Mouse (Mus musculus) heart, postnatal 36 days (tissue): ENCODE measurements at regions not wholly inside any gene's neighbourhood (a gene's known extent, or its start where the extent isn't known, plus 50 kb on each side); places are given as distances from the start of the nearest gene placed in this dataset.

Experiments
- DNase-seq, 2 experiments: peaks; one replicate each; pipeline ENCODE4 v3.0.0; 2021 to 2022
- intact Hi-C: fragments of 180-260 bp; cut with DNase I; formaldehyde crosslinking; loops from one replicate; pipeline ENCODE4 v1.15.1; 2025

DNA sequence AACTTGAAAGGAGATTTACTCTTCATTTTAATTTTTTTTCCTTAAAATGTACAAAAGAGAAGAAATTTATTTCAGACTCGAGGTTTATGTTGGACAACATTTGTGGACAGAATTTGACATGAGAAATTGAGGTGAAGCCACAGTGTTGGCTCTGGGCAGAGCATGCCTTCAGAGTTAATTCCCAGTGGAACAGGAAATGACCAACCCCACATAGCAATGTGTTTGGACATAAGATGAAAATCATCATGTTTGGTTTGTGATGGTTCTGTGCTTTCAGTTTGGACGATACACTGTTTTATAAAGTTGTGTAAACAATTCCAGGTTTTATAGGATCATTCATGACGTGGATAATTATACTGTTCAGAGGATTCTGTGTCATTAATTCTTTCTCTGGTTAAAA, 271.9 kb upstream of the Mettl25 start:
- intact Hi-C loops = no loop called here
- no peak for DNase-seq

DNA sequence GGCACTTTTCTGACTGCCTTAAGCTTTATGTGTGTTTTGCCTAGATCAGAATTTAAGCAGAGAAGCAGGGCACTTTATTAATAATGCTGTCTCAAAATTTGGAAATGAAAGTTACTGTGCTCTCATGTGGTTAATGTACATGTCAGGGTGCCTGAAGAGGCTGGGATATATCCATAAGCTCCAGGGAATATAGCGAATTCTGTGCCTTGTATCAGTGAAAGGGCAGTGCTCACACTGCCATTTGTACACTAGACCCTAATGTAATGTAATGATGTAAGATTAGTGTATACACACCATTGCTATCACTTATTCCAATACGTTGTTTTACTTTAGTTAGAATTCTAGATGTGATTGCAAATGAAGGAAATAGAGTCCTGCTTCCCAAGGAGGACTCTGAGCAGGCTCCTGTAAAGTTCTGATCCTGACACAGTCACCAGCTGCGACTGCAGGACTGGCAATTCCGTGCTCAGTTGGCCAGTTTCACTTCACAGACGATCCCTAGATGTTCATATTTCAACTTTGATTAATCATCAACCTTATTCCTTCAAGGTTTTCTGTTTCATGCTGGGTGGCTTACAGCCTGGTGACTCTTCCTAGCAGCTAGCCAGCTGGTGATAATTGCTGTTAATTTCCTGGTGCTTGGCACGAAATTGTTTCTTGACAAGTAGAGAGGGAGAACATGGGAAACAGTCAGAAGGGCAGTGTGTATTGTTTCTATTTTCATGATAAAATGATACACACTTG, 273.7 kb upstream of the Mettl25 start:
- no peak for DNase-seq

DNA sequence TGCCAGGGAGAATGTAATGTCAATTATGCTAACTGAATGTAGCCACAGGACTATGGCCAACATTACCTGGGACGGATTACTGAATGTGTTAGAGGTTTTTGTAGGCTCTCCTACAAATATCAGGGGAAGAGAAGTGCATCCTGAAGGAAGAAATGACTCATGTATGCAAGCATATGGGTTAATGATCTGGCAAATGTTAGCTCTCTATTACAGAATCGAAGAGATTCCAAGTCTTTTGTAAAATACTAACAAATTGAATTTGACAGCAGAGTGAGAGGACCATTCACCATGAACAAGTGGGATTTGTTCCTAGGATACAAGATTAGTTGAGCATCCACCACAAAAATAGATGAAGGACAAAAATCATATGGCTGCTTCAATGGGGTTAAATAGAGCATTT, 280.6 kb upstream of the Mettl25 start:
- DNase-seq = no peak
- intact Hi-C loops = no loop called here

More for the DNA sequence above, 273.7 kb upstream of the Mettl25 start:
- intact Hi-C loops = no loop called here

DNA sequence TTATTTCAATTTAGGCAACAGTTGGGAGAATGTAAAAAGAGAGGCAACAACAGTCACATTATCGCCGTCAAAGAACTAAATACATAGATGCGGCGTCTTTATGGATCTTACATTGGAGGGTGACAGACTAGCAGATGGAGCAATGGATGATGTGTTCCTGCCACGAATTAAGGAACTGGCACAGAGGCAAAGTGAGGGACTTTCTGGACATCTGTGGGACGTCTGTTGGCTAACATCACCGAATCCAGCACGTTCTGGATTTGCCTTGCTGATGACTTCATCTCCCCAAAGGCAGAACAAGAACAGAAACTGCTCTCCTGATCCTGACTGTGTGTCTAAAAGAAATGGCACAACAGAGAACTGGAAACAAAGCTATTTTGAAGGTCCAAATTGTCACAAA, 281.8 kb upstream of the Mettl25 start:
- no peak for DNase-seq
- intact Hi-C loops = no loop called here

DNA sequence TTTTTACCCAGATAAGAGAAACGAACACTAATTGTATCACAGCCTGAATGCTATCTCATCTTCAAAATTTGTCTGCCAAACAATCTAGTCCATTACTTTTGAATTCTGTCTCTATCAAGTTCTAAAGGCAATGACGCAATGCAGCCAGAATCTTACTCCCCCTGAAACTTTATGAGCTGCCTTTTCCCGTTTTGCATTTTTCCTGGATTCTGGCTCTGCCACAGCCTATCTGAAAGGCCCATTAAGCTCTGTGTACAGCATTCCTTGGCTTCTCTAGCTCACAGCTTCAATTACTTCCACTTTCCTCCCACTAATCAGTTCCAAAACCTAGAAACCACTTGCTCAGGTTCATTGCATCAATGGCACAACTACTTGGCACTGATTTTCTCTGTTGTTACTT, 298.0 kb upstream of the Ppfia2 start:
- no peak for DNase-seq
- intact Hi-C loops = no loop called here

DNA sequence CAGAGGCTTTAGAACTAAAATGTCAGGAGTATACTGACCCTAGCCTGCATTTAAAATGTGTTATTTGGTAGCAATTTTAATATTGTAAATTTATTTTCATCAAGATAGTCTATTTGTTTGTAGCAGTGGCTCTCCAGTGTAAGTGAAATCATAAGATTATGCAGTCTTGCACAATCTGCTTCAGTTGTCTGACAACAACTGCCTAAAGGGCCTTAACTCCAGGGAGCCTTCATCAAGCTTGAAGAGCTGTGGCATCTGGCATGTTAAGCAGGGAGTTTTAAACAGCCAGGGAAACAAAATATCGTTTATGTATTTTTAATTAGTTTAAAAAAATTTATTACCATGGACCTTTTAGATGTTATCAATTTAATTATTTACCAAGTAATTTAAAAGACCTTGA, 295.7 kb upstream of the Ppfia2 start:
- intact Hi-C loops = no loop called here

DNA sequence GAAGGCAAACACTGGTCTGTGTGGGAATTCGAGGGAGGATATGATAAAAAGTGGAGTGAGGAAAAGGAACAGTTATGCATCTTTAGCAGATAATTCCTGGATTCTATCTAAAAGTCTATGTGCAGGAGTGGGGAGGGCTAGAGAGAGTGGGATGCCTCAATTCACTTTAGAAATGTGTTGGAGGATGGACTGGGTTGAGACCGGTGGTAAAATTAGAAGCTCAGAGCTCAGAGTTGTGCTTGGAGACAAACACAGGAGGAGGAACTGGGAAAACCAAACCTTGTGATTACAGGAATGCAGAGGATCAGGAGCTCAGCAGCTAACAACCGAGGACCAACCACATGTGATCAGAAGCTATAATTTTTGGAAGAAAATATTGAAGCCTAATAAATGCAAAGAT, 290.5 kb upstream of the Ppfia2 start:
- intact Hi-C loops = no loop called here
- DNase-seq = no peak

More for the DNA sequence above, 295.7 kb upstream of the Ppfia2 start:
- no peak for DNase-seq

DNA sequence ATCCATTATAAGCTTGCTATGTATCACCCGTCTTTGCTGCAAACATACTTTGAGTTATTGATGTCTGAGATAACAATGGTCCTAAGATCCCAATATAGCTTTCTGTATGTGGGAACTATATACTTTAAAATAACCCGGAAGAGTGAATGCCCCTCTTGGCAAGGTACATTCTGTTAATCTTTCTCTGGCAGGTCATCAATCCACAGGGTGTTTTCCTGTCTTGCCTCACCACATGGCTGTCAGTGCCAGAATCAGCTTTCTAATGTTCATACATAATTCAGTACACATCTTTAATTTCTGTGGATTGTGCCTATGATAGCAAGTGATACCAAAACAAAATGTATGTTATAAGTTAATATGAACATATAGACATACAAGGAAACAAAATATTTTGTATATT, 267.6 kb upstream of the Ppfia2 start:
- intact Hi-C loops = no loop called here
- DNase-seq = no peak

DNA sequence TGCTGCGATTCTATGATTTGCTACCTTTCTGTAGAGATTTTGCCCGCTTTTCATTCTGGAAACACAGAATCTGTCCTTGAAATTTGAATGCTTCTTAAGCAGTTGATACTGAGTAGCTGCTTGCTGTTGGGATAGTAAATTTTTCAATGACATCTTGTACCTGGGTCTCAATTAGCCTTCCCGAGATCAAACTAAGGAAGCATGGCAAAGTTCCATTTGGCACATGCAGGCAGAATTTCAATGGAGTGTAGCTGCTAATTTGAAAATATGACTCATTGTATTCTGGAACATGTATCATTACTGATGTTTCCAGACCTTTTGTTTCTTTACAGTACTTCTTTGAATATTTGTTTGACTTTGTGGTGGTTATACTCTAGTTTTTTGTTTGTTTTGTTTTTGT, 245.9 kb upstream of the Ppfia2 start:
- intact Hi-C loops = no loop called here
- no peak for DNase-seq

DNA sequence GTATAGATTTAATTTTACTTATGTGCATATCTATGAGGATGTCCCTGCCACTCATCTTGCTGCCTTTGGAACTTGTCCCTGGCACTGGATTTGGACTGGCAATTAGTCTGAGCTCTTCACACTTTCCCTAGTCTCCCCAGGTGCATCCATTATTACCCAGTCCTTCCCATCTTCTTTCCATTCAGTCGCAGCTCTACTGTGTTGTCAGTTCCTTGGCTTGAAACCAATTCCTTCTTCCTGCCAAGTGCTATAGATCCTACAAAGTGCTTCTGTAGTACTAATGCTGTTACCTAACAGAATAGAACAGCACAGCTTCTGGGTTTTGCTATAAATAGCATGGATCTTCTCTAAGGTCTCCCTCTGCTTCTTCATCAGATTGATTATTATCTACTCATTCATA, 228.0 kb upstream of the Ppfia2 start:
- intact Hi-C loops = no loop called here
- DNase-seq = no peak

DNA sequence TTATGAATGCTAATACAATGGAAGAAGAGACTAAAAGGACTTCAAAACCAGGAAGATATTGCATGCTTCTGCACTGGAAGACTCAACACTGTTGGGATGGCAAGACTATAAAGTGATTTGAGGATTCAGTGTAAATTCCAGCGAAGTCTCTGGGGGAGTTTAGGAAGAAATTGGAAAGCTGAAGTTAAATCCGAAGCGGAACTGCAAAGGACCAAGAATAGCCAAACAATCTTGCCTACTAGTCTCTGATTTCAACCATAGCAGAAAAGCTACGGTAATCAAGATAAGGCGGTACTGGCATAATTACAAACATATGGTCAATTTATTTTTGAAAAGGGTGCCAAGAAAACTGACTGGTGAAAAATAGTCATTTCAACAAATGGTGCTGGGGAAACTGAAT, 216.0 kb upstream of the Ppfia2 start:
- no peak for DNase-seq
- intact Hi-C loops = no loop called here

DNA sequence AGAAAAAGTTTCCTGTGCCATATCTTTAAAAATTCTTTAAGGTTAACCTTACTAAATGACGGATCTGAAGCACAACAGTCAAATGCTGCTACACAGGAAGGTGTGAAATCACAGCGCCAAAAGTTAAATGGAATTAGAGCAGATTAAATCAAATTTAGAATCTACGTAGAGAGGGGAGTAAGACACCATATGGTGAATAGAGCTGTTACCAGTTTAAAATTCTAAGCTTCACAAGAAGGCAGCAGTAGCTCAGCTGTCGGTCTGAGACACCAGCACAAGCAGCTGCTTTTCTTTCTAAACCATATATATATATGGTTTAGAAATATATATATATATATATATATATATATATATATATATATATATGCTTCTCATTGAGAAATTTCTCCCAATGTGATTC, 210.3 kb upstream of the Ppfia2 start:
- intact Hi-C loops = no loop called here
- no peak for DNase-seq

DNA sequence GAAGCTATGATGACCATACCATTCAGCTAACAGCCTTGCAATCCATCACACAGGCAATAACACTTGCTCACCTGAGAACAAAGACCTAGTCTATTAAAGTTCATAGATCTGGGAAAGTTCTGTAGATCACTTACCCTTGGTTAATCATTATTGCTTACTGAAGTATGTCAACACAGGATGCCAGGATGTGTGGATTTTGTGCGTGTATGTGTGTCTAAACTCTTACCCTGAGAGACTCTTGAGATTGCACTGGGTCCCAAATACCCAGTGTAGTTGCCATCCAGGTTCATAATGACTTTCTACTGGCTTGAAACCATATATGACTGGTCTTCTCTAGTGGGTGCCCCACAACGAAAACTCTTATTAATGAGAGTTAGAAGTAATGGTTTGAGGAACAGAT, 196.8 kb upstream of the Ppfia2 start:
- intact Hi-C loops = no loop called here
- no peak for DNase-seq

DNA sequence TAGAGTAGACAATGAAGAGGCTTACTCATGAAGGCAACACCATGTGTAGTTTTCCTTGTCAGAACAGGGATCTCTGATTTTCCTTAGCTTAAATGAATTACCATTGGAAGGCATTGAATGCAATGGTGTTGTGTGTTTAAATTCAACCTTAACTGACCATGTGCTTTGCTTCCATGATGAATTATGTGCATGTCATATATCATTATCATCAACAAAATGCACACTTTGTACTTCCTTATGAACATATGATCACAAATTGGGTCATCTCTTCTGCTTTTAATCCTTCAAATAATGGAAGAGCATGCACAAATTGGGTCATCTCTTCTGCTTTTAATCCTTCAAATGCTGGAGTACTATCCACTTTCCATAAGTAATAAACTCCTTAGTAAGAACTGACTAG, 180.2 kb upstream of the Ppfia2 start:
- intact Hi-C loops = no loop called here
- no peak for DNase-seq

DNA sequence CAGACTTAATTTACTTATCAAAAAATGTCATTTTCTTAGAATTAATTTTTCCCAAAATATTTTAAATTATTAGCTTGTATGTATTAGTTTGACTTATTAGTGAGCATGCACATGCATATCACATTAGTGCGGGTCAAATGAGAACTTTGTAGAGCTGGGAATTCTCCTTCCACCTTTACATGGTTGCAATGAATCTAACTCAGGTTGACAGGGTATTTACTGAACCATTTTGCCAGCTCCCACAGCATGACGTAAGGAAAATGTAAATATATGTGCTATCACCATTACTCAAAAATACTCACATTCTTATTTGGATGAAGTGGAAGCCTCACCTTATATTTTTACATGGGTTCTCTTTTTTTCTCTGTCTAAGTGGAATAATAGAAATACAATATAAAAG, 179.4 kb upstream of the Ppfia2 start:
- no peak for DNase-seq

DNA sequence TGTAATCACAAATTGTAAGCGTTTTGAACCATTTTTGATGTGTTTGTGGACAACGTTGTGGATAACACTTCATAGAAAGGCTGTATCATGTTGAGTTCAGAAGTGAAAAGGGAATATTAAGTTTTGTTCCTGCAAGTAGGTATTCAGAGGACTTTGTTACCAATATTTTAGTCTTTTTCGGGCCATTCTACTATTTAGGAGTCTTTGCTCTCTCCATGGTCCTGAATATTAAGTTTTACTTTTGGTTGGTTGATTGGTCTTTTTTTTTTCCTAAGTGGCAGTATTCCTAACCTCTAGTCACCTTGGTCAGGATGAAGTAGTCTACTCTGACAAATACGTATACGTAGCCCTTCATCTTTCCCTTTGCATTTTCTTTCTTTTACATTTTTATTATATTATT, 174.6 kb upstream of the Ppfia2 start:
- intact Hi-C loops = no loop called here
- no peak for DNase-seq

More for the DNA sequence above, 179.4 kb upstream of the Ppfia2 start:
- intact Hi-C loops = no loop called here

DNA sequence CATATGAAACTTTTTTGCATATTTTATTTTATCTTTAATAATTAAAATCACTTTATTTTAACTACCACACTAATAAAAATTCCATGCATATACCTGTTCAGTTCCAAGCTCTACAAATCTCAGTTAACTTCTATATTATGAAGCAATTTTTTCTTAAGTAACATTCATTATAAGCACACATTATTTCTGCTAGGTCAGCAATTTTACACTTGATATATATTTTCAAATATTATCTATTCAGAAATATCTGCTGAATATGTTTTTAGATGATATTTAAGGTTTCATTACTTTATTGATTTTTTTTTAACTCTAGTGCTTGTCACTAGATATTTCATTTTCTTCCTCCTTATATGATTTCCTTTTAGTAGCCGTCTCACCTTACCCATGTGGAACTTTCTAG, 135.0 kb upstream of the Ppfia2 start:
- intact Hi-C loops = no loop called here
- DNase-seq = no peak

DNA sequence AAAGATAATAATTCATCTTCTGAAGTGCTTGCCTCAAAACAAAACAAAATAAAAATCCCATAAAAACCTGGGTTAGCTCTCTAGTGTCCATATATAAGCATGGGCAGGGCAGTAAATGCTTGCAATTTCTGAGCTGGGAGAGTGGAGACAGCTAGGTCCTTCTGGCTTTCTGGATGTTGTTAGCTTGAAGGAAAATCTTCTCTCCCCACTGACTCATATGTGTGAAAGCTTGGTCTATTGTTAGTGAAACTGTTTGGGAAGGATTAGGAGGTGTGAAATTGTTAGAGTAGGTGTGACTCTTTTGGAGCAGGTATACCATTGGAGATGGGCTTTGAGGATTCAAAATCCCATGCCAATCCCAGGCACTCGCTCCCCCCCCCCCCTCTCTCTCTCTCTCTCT, 118.5 kb upstream of the Ppfia2 start:
- intact Hi-C loops = no loop called here
- DNase-seq = no peak

DNA sequence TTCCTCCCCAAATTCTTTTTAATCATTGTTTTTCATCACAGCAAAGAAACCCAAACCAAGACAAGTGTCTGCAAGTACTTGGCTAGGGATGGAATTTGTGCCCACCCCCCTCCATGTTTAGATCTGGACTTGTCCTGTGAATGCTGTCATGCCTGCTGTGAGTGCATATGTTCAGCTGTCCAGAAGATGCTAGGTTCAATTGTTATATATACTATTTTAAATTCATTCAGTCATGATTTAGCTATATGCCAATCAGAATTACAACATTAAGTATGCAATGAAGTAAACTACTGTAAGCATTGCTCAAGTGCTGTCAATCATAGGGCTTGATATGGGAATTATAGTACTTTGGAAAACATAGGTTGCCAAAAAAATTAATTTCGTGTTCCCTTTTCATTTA, 94.5 kb upstream of the Ppfia2 start:
- DNase-seq = no peak
- intact Hi-C loops = no loop called here

DNA sequence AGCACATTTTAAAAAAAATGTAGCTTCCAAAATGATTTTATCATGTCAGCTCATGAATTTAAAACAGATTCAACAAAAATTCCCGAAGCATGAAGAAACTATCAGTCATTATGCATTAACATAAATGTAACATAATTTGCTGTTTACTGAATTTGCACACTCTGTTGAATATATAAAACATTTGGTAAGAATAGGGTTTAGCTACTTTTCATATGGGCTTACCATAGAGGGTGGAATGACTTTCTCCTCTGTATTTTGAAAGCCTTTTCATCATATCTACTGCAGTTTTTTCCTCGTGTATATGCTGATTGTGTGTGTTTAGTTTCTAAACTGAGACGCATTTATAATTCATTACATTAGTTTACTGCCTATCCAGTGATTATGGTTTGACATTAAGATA, 94.0 kb upstream of the Ppfia2 start:
- no peak for DNase-seq
- intact Hi-C loops = no loop called here

DNA sequence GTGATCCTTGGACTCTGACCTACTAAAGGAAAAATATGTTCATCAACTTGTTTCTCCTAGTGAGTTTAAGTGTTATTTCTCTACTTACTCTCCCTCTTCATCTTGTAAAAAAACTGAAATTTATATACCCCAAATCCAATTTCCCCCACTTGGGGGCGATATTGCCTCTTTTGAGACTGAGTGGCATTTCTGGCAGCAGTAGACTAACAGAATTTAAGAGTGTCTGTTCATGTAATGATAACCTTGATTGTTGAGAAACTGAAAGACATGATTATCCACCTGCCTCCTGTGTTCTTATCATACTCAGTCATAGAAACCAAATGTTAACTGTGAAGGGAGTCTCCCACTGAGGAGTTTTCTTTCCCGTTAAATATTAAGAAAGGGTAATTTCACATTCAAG, 89.5 kb upstream of the Ppfia2 start:
- intact Hi-C loops = loop anchor here (5.0 kb wide), 1 partner anchor 207 kb away; no protein-coding TSS in a partner anchor
- DNase-seq = no peak

DNA sequence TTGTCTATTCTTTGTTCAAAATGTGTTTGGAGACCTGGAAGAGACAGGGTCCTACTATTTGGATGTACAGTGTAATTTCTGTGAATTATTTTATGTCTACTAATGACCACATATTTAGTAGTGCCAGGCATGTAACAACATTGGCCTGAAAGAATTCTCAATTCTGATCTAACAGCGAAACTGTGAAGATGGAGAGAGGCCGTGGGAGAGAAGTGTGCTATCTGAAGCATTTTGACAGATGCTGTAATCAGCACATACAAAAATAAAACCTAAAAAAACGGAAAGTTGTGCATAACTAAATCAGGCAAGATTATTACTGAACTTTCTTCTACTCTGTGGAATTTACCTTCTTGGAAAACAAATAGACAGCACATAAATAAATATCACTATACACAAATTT, 61.4 kb upstream of the Ppfia2 start:
- DNase-seq = no peak
- intact Hi-C loops = no loop called here

DNA sequence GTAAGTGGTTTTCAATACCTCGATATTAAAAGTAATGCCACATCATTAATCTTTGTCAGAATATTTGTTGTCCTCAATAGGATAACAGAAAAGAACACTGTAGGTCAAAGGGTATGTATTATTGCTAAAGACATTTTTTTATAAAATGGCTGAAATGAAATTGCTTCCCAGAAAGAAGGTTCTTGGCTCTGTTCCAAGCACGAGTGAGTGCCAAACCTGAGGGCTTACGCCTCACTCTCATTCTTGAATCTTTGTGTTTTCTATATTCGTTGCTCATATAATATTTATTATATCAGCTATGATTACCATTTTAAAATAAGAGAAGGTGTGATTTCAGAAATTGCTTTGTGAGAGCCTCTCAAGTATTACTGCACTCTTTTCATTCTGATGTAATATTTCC, 57.0 kb upstream of the Ppfia2 start:
- no peak for DNase-seq
- intact Hi-C loops = no loop called here
